Comparison of ENCODE assay signal across 10 mouse cellular contexts in the genomic region with DNA sequence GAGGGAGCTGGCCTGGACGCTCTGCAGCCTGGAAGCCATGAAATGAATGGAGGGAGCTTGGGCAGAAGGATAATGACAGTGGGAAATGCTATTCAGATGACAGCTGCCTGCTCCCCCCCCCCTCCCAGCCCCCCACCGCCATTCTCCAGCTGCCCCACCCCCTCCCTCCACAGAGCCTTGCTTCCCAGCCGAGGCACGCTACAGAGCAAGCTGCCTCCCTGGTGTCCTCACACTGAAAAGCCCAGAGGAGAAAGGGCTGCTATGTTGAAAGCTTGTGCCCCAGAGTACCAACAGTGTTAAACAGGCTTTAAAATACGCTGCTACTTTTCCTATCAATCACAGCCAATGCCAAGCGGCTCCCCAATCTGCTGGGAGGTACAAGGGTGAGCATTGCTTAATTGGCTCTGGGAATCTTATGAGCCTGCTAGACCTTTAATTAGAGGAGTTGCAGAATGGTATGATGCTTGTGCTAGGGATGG. TPM values are rescaled to one million over a fixed set of nuclear protein-coding genes. Genes with fewer than 3 reads are reported as not detected.
DNase-seq lines count a peak whose midpoint lies in the region; ATAC-seq and TF ChIP-seq lines count a peak whose summit lies in the region.
"Had no signal": no experiment of that assay in that cellular context is flagged by ENCODE, and none has a peak within 500 bp of the region (broad histone marks: within the 10 kb centered on the region; RNA-seq: fewer than 3 reads in every experiment).

No protein-coding gene starts in this region.

- H3K9me3 ChIP-seq in kidney, embryonic 14.5 days (ENCODE audit: control insufficient read depth, low read length) = no peaks in the 10 kb centered on the region
- H3K9me3 ChIP-seq in embryonic facial prominence, embryonic 14.5 days (ENCODE audit: control insufficient read depth, low read length) = no peaks in the 10 kb centered on the region
- H3K9me3 ChIP-seq in limb, embryonic 10.5 days (replicated peaks) = no peaks in the 10 kb centered on the region
- no peaks in the 10 kb centered on the region for H3K9me3 ChIP-seq in neural tube, embryonic 15.5 days (replicated peaks)

- H3K27me3 ChIP-seq in kidney, embryonic 14.5 days (ENCODE audit: control insufficient read depth, insufficient read depth, low read length) = no peaks in the 10 kb centered on the region
- no peaks in the 10 kb centered on the region for H3K27me3 ChIP-seq in embryonic facial prominence, embryonic 14.5 days (replicated peaks; ENCODE audit: control insufficient read depth, insufficient read depth, low read length)
- no peaks in the 10 kb centered on the region for H3K27me3 ChIP-seq in limb, embryonic 10.5 days (ENCODE audit: low read depth, poor library complexity, severe bottlenecking)
- H3K27me3 ChIP-seq in neural tube, embryonic 15.5 days (replicated peaks) = no peaks in the 10 kb centered on the region

- H3K36me3 ChIP-seq in kidney, embryonic 14.5 days (ENCODE audit: control insufficient read depth, insufficient read depth, low read length) = no peaks in the 10 kb centered on the region
- no peaks in the 10 kb centered on the region for H3K36me3 ChIP-seq in embryonic facial prominence, embryonic 14.5 days (ENCODE audit: control insufficient read depth, insufficient read depth, low read length)
- H3K36me3 ChIP-seq in limb, embryonic 10.5 days = no peaks in the 10 kb centered on the region
- no peaks in the 10 kb centered on the region for H3K36me3 ChIP-seq in neural tube, embryonic 15.5 days

- WGBS in kidney, embryonic 14.5 days = 14% methylated on average over 6 of the region's 6 CpGs
- 13% methylated on average over 5 of the region's 6 CpGs for WGBS in embryonic facial prominence, embryonic 14.5 days
- WGBS in limb, embryonic 10.5 days = 3% methylated on average over 6 of the region's 6 CpGs
- 3% methylated on average over 6 of the region's 6 CpGs for WGBS in neural tube, embryonic 15.5 days

- DNase-seq in kidney, postnatal 10 days = no peak
- peak; percentile 55 for DNase-seq in embryonic facial prominence, embryonic 14.5 days (ENCODE audit: low spot score)
- DNase-seq in limb, embryonic 10.5 days (ENCODE audit: low spot score) = no peak
- no peak for DNase-seq in ovary, adult 18-20 months (ENCODE audit: low spot score)
- no peak for DNase-seq in left cerebral cortex, adult 2 months (ENCODE audit: extremely low spot score in 1 of 2, low spot score in 2 of 2)
- DNase-seq in heart, postnatal 14 days = no peak
- DNase-seq: adrenal gland, postnatal 25 days had no signal

- 0 out of 2 replicates have a peak overlapping the region, but pooled peaks have one; percentile 47 for H3K27ac ChIP-seq in kidney, embryonic 14.5 days (ENCODE audit: low read depth, low read length)
- no peak overlapping the region for H3K27ac ChIP-seq in embryonic facial prominence, embryonic 14.5 days (replicated peaks; ENCODE audit: low read depth, low read length)
- no peak overlapping the region for H3K27ac ChIP-seq in limb, embryonic 10.5 days
- H3K27ac ChIP-seq in neural tube, embryonic 15.5 days (replicated peaks) = no peak overlapping the region
- H3K27ac ChIP-seq in left cerebral cortex, adult 2 months = no peak overlapping the region
- H3K27ac ChIP-seq: kidney, postnatal 0 days had no signal

- no peak overlapping the region for H3K4me3 ChIP-seq in kidney, embryonic 14.5 days (ENCODE audit: low read length)
- H3K4me3 ChIP-seq in embryonic facial prominence, embryonic 14.5 days (ENCODE audit: low read depth, low read length) = no peak overlapping the region
- H3K4me3 ChIP-seq in limb, embryonic 10.5 days = peak overlapping the region; percentile 10; the same call in 1 of the 2 replicates
- no peak overlapping the region for H3K4me3 ChIP-seq in neural tube, embryonic 15.5 days (replicated peaks)
- H3K4me3 ChIP-seq in left cerebral cortex, adult 2 months = no peak overlapping the region

- TF ChIP-seq CTCF in left cerebral cortex, adult 2 months (IDR thresholded peaks at IDR 0.05) = no peak

- no peak for ATAC-seq in kidney, embryonic 14.5 days (ENCODE audit: low FRiP score, low TSS enrichment)
- ATAC-seq in embryonic facial prominence, embryonic 14.5 days (ENCODE audit: low read depth) = peak; percentile 76
- no peak for ATAC-seq in neural tube, embryonic 15.5 days (ENCODE audit: low FRiP score)

- H3K9ac ChIP-seq in kidney, embryonic 14.5 days (ENCODE audit: low read depth, low read length) = no peak overlapping the region
- H3K9ac ChIP-seq in embryonic facial prominence, embryonic 14.5 days (ENCODE audit: low read depth, low read length) = no peak overlapping the region
- no peak overlapping the region for H3K9ac ChIP-seq in neural tube, embryonic 15.5 days (replicated peaks)

- H3K4me1 ChIP-seq in kidney, embryonic 14.5 days (ENCODE audit: control insufficient read depth, insufficient read depth, low read length) = peaks cover 37% of the 10 kb centered on the region
- H3K4me1 ChIP-seq in embryonic facial prominence, embryonic 14.5 days (ENCODE audit: control insufficient read depth, insufficient read depth, low read length) = peaks cover 6% of the 10 kb centered on the region
- H3K4me1 ChIP-seq in limb, embryonic 10.5 days = peaks cover 38% of the 10 kb centered on the region
- peaks cover 21% of the 10 kb centered on the region for H3K4me1 ChIP-seq in neural tube, embryonic 15.5 days

- no peak overlapping the region for H3K4me2 ChIP-seq in kidney, embryonic 14.5 days (replicated peaks; ENCODE audit: low read depth, low read length)
- no peak overlapping the region for H3K4me2 ChIP-seq in embryonic facial prominence, embryonic 14.5 days (ENCODE audit: low read depth, low read length)
- H3K4me2 ChIP-seq in neural tube, embryonic 15.5 days = peak overlapping the region; percentile 29

- intact Hi-C loops in left cerebral cortex, adult 2 months (cut with DNase I) = no loop called here
- intact Hi-C loops in heart, postnatal 14 days (cut with DNase I) = no loop called here

RNA-seq across cellular contexts. Expression of a gene that starts 26.5 kb away (rescaled TPM):
- 0.55 TPM in 1 of 2 replicates, not detected in the other for polyA plus RNA-seq in kidney, embryonic 14.5 days (2014; fragmentation: Nextera tagmentation; extraction: Ambion mirVana)
- not detected in 2 replicates for polyA plus RNA-seq in embryonic facial prominence, embryonic 14.5 days (2014; fragmentation: Nextera tagmentation; extraction: Ambion mirVana)
- 0.49 and 0.58 TPM in 2 replicates for polyA plus RNA-seq in limb, embryonic 10.5 days (2016; fragmentation: Nextera tagmentation; extraction: Ambion mirVana)
- not detected in 2 replicates for polyA plus RNA-seq in neural tube, embryonic 15.5 days (2015; fragmentation: Nextera tagmentation; extraction: Ambion mirVana)
- not detected for total RNA-seq in left cerebral cortex, adult 2 months (2021)
- not detected for total RNA-seq in heart, postnatal 14 days (2021)
- total RNA-seq: adrenal gland, postnatal 25 days had no signal
- polyA plus RNA-seq: kidney, postnatal 0 days had no signal

RNA-seq across cellular contexts. Expression of a gene that starts 31.9 kb away (rescaled TPM):
- 11.3 and 13.3 TPM in 2 replicates for polyA plus RNA-seq in kidney, embryonic 14.5 days (2014; fragmentation: Nextera tagmentation; extraction: Ambion mirVana)
- 6.3 and 7.2 TPM in 2 replicates for polyA plus RNA-seq in embryonic facial prominence, embryonic 14.5 days (2014; fragmentation: Nextera tagmentation; extraction: Ambion mirVana)
- 13.1 and 14.1 TPM in 2 replicates for polyA plus RNA-seq in limb, embryonic 10.5 days (2016; fragmentation: Nextera tagmentation; extraction: Ambion mirVana)
- 3.7 and 6.8 TPM in 2 replicates for polyA plus RNA-seq in neural tube, embryonic 15.5 days (2015; fragmentation: Nextera tagmentation; extraction: Ambion mirVana)
- 1 to 10 TPM; 2.8 to 4.0 TPM for total RNA-seq in left cerebral cortex, adult 2 months (2021)
- 1 to 10 TPM; 1.1 to 1.8 TPM for total RNA-seq in heart, postnatal 14 days (2021)
